Mouse (Mus musculus): ENCODE measurements around the gene Hist1h2bk. TPM values are rescaled to one million over a fixed set of nuclear protein-coding genes. Genes with fewer than 3 reads are reported as not detected.

The Hist1h2bk gene
- total RNA-seq, 2 experiments from 2014 or later, result 10.0 to 11.6 TPM

DNA sequence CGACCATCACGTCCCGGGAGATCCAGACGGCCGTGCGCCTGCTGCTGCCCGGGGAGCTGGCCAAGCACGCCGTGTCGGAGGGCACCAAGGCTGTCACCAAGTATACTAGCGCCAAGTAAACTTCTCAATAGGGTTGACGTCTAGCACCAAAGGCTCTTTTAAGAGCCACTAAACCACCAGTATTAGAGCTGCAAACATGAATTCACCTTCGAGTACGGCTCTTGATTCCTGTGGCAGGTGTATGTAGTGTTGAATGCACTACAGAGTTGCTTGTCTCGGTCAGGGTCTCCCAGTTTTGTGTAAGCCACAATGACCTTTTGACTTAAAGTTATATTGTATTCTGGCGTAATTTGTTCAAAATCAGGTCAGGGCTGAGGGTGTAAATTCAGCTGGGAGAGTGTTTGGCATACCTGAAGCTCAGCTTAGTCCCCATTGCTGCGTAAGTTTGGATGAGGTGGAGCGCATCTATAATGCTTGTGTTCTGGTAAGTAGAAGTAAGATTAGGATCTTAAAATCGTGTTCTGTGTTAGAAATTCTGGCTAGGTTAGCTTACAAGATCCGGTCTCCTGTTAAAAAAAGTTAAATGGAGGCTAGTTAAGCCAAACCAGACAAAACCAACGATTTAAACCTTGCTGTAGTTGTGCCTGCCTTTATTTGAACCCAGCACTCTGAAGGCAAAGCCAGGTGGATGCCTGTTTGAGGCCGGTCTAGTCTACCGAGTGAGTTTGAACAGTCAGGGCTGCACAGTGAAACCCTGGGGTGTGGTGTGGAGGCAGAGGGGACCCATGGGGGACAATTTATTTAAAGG, 683 bp downstream of the Hist1h2bk start:
- intact Hi-C loops (cut with DNase I), result loop anchor here (10.0 kb wide), 1 partner anchor 212 kb away; no protein-coding TSS in a partner anchor
- no peak for DNase-seq (ENCODE audit: low spot score in 2 of 2)

DNA sequence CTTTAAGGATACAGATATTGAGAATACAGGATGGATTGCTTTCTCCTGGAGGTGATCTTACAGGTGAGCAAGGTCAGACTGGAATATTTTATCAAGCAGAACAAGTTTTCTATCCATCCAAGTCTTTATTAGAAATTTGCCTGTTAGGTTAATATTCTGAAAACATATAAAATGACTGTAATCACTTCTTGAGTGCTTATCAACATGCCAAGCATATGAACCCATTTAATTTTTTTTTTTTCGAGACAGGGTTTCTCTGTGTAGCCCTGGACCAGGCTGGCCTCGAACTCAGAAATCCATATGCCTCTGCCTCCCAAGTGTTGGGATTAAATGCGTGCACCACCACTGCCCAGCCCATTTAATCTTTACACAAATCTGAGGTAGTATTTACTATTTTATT, 1.3 kb downstream of the Hist1h2bk start:
- no peak for DNase-seq (ENCODE audit: low spot score in 2 of 2)
- intact Hi-C loops (cut with DNase I), result loop anchor here (10.0 kb wide), 1 partner anchor 212 kb away; no protein-coding TSS in a partner anchor

DNA sequence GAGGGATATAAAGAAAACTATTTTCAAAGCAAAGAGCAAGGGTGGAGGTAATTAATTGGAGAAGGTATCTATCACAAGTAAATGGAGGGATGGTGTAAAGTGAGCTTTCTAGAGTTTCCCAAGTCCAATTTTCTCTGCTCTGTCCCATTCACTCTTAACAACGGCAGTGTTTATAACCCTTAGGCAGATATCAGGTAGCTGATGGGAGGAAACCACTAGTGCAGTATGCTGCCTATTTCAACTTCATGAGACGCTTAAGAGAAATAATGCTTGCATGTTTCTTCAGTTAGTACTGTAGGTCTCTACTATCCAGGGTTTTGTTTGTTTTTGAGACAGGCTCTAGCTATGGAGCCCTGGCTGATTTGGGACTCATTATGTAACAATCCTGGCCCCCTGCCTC, 1.7 kb downstream of the Hist1h2bk start:
- intact Hi-C loops (cut with DNase I), result loop anchor here (10.0 kb wide), 1 partner anchor 213 kb away; no protein-coding TSS in a partner anchor
- DNase-seq (ENCODE audit: low spot score in 2 of 2), result no peak

- intact Hi-C loops (cut with DNase I), result loop anchor here (10.0 kb wide), 1 partner anchor 215 kb away; no protein-coding TSS in a partner anchor
- DNase-seq (ENCODE audit: low spot score in 2 of 2), result no peak
Measured at GRCm38 (mm10) chr13:22039364-22039763, 3.7 kb downstream of the Hist1h2bk start.

GRCm38 (mm10) chr13:22039951-22040463, 4.3 kb downstream of the Hist1h2bk start:
- intact Hi-C loops (cut with DNase I), result loop anchor here (2.0 to 10.0 kb wide), 6 partner anchors 215 to 1717 kb away; partner anchors contain the start of genes Hist1h1e, Hist1h1t, Hist1h2ac and Hist1h2ai
- no peak for DNase-seq (ENCODE audit: low spot score in 2 of 2)

- intact Hi-C loops (cut with DNase I), result loop anchor here (1.0 to 5.0 kb wide), 6 partner anchors 324 to 1717 kb away; partner anchors contain the start of genes Hist1h1e, Hist1h1t, Hist1h2ac and Hist1h2ai
- DNase-seq (ENCODE audit: low spot score in 2 of 2), result no peak
Measured at GRCm38 (mm10) chr13:22040464-22041141, 4.9 kb downstream of the Hist1h2bk start.

- DNase-seq (ENCODE audit: low spot score in 2 of 2), result peak; percentile 98 to 99
- intact Hi-C loops (cut with DNase I), result loop anchor here (1.0 to 5.0 kb wide), 6 partner anchors 324 to 1716 kb away; partner anchors contain the start of genes Hist1h1e, Hist1h1t, Hist1h2ac and Hist1h2ai
Measured at GRCm38 (mm10) chr13:22041142-22041536, 5.5 kb downstream of the Hist1h2bk start, which contains the start of gene Hist1h4i. Gene Hist1h4i (minus strand): TSS chr13:22041362.

- no peak for DNase-seq (ENCODE audit: low spot score in 2 of 2)
- intact Hi-C loops (cut with DNase I), result loop anchor here (1.0 to 5.0 kb wide), 6 partner anchors 325 to 1715 kb away; partner anchors contain the start of genes Hist1h1e, Hist1h1t, Hist1h2ac and Hist1h2ai
Measured at GRCm38 (mm10) chr13:22041651-22042567, 6.2 kb downstream of the Hist1h2bk start.

- DNase-seq (ENCODE audit: low spot score in 2 of 2), result peak; percentile 95 to 99
- intact Hi-C loops (cut with DNase I), result loop anchor here (5.0 kb wide), 3 partner anchors 1639 to 1714 kb away; partner anchors contain the start of genes Hist1h1t, Hist1h2ac, Hist1h2bc and Hist1h4b
Measured at GRCm38 (mm10) chr13:22042568-22043502, 7.2 kb downstream of the Hist1h2bk start, which contains the start of the genes Hist1h2ag and Hist1h2bj. Gene Hist1h2ag (minus strand): TSS chr13:22042944. Gene Hist1h2bj (plus strand): TSS chr13:22043214.

GRCm38 (mm10) chr13:22043503-22044431, 8.1 kb downstream of the Hist1h2bk start:
- DNase-seq (ENCODE audit: low spot score in 2 of 2), result peak in 1 of 2 experiments; percentile 69
- intact Hi-C loops (cut with DNase I), result loop anchor here (5.0 kb wide), 3 partner anchors 1639 to 1714 kb away; partner anchors contain the start of genes Hist1h1t, Hist1h2ac, Hist1h2bc and Hist1h4b

DNA sequence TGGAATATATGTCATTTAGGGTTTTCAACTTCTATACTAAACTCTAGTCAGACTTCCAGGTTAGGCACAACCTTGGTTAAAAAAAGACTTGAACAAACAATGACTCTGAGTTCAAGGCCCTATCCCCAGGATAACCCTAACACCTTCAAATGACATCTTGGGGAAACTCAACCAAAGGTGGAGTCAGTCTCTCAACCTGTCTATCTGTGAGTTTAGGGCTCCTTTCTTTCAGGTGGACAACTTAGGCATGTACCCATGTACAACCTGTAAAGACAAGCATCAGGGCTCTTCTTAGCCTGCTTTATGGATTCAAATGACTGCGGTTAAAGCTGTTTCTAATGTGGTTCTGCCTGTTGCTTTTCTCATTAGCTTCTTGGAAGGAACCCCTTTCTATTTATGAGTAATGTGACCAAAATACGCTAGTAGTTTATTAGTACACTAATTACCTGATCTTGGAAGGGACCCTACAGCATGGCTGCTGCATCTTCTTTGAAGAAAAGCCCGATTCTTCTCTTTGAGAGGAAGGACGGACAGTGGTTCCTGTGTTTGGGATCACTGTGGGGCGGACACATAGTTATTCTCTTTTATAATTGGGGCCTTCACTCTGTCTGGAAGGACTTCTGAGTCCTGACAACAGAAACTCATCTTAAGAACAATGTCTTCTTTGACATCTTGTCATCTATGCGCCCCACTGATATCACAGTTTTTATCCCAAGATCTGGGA, 8.9 kb downstream of the Hist1h2bk start:
- DNase-seq (ENCODE audit: low spot score in 2 of 2), result no peak
- intact Hi-C loops (cut with DNase I), result loop anchor here (5.0 kb wide), 3 partner anchors 1638 to 1713 kb away; partner anchors contain the start of genes Hist1h1t, Hist1h2ac, Hist1h2bc and Hist1h4b

DNA sequence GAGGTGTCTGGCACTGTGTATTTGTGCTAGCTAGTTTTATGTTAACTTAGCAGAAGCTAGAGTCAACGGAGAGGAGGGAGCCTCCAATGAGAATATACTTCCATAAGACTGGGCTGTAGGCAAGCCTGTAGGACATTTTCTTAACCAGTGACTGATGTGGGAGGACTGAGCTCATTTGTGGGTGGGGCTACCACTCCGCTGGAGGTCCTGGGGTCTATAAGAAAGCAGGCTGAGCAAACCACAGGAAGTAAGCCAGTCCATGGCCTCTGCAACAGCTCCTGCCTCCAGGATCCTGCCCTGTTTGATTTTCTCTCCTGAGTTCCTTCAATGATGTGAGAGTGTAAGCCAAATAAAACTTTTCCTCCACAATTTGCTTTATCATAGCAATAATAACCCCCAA, 9.6 kb downstream of the Hist1h2bk start:
- no peak for DNase-seq (ENCODE audit: low spot score in 2 of 2)
- intact Hi-C loops (cut with DNase I), result no loop called here

DNA sequence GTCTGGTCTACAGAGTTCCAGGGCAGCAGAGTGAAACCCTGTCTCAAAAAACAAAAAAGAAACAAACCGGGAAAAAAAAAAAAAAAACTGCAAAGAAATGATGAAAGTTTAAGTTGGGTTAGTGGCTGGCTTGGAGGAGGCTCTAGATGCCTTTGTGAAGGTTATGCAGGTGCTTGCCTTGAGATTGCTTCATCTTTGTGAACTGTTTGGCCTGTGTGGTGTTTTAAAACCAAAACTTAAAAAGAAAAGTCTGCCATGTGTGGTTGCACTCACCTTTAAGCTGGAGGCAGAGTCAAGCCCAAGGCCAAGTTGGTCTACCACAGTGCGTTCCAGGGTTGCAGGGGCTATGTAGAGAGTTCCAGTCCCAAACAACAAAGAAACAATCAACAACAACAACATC, 13.4 kb downstream of the Hist1h2bk start:
- intact Hi-C loops (cut with DNase I), result no loop called here
- no peak for DNase-seq (ENCODE audit: low spot score in 2 of 2)

GRCm38 (mm10) chr13:22049737-22050440, 14.2 kb downstream of the Hist1h2bk start:
- peak in 1 of 2 experiments; percentile 34 for DNase-seq (ENCODE audit: low spot score in 2 of 2)
- intact Hi-C loops (cut with DNase I), result loop anchor here (2.0 to 5.0 kb wide), 3 partner anchors 339 to 1362 kb away; no protein-coding TSS in a partner anchor
